Mouse (Mus musculus) yolk sac, embryonic 10.5 days (tissue): ENCODE results near the gene Cbx5.
"Not testable (repeated sequence)": the region's sequence is repeated elsewhere in the genome, so short reads cannot be mapped to it uniquely, and the experiment has no call there.

Source experiments
- DNase-seq: peaks from one replicate; pipeline ENCODE4 v3.0.0-alpha.2; 2017; ENCODE audit warnings: low spot score

Cbx5 gene

DNA sequence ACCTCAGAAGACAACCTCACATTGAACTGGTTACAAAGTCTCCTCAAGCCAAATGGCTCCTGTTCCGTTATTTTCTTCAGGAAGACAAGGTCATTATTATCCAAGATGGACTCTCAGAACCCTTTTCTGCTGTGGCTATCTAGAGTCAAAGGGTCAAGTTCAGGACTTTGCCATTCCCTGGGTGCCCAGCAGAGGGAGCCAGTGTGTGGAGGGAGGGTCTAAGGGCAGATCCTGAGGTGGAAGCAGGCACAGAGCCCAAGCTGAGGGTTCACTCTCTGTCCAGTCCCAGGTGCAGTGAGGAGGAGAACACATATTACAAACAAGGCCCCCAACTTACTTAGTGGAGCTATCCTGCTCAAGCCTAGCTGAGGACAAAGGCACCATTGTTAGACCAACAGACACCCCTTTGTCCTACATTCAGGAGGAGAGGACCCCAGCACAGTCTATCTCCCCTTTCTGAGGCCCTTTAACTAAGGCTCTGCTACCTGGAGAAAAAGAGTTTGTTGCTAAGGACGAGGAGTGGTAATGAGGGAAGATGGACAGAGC, 10.7 kb upstream of the Cbx5 start:
- DNase-seq, result peak; percentile 69

DNA sequence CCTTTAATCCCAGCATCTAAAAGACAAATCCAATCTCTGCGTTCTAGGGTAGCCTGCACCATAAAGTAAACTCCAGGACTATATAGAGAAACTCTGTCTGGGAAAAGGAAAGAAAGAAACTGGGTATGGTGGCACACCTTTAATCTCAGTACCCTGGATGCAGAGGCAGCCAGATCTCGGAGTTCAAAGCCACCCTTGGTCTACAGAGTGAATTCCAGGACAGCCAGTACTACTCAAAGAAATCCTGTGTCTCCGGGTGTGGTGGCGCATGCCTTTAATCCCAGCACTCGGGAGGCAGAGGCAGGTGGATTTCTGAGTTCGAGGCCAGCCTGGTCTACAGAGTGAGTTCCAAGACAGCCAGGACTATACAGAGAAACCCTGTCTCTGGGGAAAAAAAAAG, 9.9 kb upstream of the Cbx5 start:
- not testable (repeated sequence) for DNase-seq

DNA sequence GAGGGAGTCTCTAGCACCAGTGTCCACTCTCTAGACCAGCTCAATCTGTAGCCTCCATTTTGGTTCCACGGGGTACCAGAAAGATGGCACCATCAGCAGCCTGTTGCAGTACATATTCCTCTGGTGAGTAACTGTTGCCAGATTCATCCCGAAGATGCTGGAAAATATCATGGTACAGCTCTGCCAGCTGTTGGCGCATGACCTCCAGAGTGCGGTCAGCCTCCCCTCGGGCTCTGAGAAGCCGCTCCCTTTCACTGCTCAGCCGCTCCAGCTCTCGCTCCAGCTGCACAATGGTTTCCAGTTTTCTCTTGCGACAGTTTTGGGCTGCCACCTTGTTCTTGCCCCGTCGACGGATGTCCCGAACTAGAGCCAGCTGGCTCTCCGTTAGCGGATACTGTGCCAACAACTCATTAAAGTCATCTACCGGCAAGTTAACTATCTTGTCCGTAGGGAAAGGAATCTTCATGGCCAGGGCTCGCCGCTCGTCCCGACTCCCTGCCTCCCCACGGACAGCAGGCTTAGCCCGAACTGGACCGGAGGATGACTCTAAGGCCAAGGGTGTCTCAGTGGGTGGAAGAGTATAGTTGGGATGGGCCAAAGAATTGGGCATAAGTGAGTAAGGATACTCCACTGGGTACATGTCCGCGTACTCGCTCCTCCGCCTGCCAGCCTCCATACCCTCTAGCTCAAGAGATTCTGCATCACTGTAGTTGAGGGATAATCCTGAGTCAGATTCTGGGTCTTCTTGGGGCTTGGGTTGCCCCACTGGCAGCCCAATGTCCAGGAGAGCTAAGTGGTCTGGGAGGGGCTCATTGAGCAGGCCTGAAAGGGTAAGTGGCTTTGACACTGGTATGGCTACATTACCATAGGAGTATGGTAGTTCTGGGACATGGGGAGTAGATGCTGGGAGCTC, 9.0 kb upstream of the Cbx5 start:
- DNase-seq, result no peak

DNA sequence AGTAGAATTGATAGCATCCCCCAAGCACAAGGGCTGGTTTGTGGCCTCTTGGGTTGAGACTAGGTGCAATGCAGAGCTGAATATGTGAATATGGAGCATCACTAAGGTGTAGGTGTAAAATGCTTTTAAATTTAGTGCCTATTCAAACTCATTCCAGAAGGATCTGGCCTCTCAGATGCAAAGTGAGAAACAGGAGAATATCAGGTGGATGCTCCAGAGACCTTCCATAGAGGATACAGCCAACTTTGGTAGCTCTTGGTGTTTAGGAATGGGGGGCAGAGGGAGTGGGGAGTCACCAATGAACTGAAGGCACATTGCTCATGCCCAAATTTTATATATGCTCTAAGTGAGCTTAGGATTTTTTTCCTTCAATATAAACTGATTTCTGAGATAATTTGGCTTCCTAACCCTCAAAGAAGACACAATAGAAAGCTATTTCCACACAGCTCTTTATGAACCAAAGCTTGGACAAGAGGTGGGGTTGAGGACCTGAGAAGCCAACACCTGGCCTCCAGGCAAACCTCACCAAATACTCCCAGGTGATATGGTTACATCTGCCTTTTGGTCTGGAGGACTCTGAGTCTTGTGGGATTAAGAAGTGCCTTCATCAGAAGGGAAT, 8.3 kb upstream of the Cbx5 start:
- DNase-seq, result no peak

DNA sequence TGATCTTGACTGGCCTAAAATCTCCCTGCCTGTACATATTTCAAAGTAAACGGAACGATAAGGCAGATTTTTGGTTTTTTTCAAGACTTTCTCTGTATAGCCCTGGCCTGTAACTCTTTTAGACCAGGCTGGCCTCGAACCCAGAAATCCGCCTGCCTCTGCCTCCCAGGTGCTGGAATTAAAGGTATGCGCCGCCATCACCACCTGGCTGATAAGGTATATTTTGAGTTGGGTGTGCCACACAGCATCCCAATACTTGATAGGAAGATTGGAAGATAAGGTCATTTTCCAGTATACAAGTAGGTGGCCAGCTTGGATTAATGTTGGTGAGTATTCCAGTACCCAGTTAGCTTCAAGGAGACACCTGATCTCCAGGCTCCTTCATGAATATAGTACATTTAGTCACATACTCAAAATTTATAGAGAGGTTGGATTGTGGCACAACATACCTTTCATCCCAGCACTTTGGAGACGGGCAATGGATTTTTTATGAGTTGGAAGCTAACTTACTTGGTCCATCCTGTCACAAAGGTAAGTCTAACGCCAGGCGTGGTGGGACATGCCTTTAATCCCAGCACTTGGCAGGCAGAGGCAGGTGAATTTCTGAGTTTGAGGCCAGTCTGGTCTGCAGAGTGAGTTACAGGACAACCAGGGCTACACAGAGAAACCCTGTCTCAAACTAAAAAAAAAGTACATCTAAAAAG, 7.6 kb upstream of the Cbx5 start:
- DNase-seq, result no peak

DNA sequence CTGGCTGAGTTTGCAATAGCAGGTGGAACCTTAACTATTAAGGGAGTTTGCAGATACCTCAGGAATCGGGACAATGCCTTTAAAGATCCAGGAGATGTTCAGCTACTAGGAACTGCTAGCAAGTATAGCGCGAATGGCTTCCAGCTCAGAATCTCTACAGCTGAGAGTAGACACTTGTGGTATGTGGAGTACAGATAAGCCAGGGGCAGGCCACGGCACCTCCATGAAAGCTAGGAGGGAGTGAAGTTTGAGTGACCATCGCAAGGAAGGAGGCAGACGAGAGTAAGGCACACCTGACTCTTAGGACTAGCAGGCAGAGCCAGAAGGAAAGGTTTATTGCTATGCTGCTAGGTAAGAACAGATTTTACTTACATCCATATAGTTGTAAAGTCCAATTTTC, 6.0 kb upstream of the Cbx5 start:
- DNase-seq, result no peak

DNA sequence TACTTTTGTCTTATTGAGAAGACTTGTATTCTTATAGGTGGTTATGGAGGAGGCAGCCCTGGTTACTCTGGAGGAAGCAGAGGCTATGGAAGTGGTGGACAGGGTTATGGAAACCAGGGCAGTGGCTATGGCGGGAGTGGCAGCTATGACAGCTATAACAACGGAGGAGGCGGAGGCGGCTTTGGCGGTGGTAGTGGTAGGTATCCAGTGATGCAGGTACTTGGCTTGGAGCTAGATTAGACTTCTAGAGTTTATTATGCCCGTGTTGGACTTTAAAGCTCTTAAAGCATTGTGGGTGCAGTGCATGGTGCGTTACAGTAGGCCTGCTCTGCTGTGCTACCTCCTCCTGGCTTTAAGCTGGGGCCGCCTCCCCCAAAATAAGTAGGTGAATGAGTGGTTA, 3.3 kb upstream of the Cbx5 start:
- no peak for DNase-seq

DNA sequence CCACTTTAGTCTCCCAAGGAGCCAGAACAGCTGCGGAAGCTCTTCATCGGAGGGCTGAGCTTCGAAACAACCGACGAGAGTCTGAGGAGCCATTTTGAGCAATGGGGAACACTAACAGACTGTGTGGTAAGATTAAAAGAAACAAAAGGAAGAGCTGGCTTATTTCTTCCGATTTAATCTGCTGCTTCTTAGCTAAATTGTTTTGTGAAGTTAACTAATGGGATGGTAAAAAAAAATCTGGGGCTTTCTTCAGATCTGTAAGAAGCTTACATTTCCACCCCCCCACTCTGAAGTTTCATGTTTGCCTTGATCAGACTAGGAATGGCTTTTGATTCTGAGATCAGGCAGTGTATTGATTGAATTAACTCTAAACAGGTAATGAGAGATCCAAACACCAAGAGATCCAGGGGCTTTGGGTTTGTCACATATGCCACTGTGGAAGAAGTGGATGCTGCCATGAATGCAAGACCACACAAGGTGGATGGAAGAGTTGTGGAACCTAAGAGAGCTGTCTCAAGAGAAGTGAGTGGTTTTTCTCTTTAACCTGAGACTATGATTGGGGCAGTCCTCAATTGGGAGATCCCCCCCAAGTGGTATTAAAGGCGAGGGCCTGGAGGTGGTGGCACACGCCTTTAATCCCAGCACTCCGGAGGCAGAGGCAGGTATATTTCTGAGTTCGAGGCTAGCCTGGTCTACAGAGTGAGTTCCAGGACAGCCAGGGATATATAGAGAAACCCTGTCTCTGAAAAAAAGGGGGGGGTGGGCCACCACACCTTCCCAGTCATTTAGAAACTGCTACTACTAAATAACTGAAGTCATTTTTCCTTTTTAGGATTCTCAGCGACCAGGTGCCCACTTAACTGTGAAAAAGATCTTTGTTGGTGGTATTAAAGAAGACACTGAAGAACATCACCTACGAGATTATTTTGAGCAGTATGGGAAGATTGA, 1.7 kb upstream of the Cbx5 start:
- DNase-seq, result not testable (repeated sequence)

DNA sequence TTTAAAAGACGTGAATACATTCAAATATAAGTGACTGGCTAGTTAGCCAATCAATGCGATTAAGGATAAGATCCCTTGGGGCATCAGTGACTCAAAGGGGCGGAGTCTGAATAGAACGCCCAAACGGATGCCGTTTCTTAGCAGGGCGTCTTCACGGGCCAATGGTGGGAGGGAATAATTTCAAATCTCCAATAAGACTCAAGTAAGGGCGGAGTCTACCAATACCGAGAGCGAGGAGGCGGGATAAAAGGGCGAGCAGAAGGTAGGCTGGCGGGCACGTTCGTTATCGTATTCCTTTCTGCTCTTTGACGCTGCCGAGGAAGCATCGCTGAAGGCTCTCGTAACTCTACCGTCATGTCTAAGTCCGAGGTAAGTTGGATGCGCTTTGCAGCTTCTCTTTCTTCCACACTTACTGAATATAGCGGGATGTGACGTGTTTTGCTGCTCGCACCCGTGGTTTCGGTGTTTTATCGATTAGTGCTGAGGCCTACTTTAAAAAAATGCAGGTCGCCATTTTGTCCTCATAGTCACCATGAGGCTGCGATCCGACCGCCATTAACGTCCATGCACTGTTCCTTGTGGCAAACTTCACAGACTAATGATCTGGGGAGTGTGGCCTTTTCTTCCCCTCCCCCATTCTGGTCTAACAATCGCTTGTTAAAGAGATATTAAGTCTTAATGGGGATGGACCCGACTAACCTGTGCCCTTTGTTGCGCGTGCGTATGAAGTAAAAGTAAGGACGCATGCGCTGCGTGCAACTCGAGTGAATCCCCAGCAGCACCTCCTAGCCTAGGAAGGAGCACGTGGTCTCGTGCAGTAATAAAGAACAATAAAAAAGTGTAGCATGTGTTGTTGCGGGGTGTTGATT, 778 bp upstream of the Cbx5 start, which contains the start of gene Hnrnpa1:
Gene Hnrnpa1 (plus strand): TSS at position 273 of the 869 bp plus-strand sequence.
- peak; percentile 96 for DNase-seq

DNA sequence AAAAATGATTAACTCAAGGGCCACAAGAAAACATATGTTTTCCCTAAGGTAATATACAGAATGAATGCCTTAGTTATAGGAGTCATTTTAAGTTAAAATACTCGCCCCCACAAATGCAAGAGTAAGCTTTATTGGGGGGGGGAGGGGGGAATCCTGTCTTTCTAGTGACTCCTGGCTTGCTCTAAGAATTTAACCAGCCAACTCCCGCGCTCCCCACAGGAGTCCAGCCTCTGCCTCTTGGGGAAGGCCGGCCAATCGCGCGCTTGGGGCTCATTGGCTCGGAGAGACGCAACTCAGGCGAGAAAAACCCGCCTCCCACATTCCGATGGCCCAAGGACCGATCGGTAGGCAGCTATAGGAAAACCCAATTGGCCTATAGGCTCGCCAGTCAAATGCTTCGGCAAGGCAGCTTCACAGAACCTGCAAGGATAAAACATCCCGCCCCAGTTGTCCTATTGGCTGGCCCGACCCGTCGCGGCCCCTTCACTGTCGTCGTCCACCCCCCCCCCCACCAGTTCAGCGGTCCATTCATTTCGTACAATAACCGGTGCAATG, 409 bp downstream of the Cbx5 start:
- DNase-seq, result peak; percentile 98

DNA sequence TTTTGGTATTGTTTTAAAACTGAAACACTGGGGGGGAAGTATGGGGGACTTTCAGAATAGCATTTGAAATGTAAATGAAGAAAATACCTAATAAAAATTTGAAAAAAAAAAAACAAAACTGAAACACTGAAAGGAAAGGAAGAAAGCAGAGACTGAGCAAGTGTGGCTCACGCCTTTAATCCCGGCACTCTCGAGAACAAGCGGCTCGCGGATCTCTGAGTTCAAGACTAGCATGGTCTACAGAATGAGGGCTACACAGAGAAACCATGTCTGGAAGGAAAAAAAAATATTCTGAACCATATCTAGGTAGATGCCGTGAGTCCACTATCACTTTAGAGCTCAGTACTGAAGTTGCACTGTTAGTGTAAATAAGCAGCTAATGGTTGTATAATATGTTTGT, 2.3 kb downstream of the Cbx5 start:
- no peak for DNase-seq

DNA sequence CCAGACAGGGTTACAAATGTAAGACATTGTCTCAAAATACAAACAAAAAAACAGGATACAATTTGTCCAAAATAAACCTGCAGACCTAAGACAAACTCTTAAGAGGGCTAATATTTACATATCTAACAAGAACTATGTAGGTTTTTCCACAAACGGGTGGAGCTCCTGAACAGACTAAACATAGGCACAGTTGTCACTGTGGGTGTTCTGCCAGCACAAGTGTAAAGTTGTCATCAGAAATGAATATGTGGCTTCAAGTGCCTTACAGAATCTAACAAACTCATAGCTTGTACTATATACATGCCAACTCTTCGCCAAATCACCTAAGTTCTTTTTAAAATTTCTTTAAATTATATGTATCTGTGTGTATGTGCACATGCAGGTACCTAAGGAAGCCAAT, 6.5 kb downstream of the Cbx5 start:
- no peak for DNase-seq

DNA sequence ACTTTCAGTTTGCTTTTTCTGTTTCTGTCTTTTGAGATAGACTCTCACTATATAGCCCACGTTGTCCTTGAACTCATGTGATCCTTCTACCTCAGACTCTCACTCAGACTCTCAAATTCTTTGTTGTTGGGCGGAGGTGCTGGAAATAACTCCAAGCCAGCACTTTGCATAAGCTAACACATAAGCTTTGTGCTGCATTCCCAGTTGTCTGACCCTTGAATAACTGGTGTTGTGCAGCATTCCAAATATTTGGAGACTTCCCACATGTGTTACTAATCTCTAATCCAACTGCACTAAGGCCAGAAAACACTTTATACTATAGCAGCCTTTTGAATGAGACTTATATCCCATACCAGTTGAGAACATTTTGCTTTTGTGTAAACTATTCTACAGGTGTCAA, 10.7 kb downstream of the Cbx5 start:
- DNase-seq, result no peak

DNA sequence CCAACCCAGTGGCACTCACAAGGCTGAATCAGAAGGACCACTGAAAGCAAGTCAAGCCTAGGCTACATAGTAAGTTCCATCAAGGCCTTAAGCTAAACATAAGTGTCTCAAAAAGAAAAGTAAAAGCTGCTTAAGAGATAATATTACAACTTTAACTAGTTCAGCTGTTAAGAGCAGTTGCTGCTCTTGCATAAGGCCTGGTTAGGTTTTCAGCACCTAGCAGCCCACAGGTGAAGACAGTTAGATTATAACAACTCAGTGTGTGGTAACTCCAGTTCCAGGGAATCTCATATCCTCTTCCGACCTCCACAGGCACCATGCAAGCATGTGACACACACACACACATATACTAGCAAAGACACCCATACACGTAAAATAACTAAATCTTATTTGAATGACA, 12.0 kb downstream of the Cbx5 start:
- DNase-seq, result no peak

DNA sequence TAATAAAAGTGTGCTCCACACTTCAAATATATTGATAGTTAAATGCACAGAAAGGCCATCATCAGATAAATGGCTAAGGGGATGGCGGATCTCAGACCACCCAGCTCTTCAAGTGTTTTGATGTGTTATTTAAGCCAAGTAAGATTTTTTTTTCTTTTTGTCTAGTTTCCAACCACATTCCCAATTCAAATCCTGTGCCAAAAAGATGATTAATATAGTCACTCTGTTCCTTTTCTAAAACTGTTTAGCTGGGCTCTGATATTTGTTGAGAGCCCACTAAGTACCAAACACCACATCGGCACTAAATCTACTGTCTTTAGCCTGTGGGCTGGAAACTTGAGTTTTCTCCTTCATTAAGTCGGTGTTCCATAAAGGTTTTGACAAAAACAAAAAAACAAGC, 12.6 kb downstream of the Cbx5 start:
- no peak for DNase-seq

DNA sequence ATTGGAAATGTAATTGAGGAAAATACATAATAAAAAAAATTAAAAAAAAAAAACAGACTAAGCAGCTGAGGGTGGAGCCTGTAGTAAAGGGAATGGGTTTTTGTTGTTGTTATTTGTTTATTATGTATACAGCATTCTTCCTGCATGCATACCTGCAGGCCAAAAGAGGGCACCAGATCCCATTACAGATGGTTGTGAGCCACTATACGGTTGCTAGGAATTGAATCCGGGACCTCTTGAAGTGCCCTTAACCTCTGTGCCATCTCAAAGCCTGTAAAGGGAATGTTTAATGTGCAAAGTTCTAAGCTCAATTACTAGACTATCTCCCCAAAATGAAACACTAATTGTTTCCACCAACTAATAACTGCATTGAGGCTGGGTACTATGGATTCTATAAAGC, 15.5 kb downstream of the Cbx5 start:
- DNase-seq, result no peak

DNA sequence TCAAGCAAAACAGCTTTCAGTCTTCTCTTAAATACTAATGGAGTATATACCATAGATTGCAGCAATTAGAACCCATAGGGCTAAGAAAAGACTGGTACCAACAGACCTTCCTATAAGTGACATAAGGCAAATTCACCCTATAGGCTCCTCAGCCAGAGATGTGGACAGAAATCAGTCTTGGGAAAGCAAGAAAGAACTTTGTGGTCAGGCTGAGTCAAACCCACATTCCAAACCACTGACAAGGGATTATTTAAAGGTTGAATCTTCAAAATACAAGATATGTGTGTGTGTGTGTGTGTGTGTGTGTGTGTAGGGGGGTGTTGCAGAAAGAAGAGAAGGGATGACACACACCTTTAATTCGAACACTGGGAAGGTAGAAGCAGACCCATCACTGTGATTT, 18.2 kb downstream of the Cbx5 start:
- no peak for DNase-seq

DNA sequence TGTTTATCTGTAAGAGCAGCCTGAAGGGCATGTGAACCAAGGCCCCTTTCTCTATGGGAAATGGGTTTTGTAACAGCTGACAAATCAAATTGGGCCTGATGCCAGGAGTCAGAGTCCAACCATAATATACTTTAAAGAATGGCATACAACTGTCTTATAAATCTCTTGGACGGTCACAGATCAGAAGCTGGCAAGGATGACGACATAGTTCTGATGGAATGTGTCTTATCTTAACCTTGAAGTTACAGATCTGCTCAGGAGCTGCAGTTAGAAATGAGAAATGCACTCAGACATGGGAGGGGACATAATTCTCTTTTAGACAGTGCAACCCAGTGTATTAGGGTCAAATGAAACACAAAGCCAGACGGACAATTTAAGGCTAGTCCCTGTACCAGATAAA, 18.8 kb downstream of the Cbx5 start:
- no peak for DNase-seq

DNA sequence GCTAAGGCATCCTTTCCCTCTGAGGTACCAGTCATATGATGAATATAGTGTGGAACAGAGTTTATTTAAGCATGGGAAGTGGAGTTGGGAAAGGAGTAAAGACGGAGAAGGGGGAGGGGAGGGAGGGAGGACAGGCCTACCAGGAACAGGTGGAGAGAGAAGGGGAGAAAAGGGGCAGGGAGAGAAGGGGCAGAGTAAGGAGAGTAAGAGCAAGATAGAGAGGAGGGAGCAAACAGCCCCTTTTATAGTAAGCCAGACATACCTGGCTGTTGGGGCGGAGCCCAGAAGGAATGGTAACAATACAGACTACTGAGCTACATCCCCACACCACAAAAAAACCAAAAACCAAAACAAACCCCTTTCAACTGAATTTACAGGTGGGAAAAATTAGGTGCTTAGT, 23.6 kb downstream of the Cbx5 start:
- no peak for DNase-seq
